Mouse (Mus musculus) MEL-GATA-1-ER (cell line): ENCODE data around the gene Mst1r.
A peak's percentile ranks its signal among the peaks of the same experiment; 100 is the strongest.

ENCODE experiments used
- DNase-seq: peaks from one replicate; pipeline ENCODE4 v3.0.0-alpha.2; 2012; ENCODE audit warnings: low read depth; ENCODE audit errors: extremely low read depth

Gene Mst1r

GRCm38 (mm10) chr9:107906252-107906966, at the start of gene Mst1r:
Gene Mst1r (plus strand): TSS chr9:107906873.
- no peak for DNase-seq

- peak; percentile 23 for DNase-seq
These were observed 48.3 kb upstream of the Mst1r start for GRCm38 (mm10) chr9:107858343-107858742.

GRCm38 (mm10) chr9:107864493-107864892, 42.2 kb upstream of the Mst1r start:
- DNase-seq = no peak

GRCm38 (mm10) chr9:107866081-107866480, 40.6 kb upstream of the Mst1r start:
- no peak for DNase-seq

- peak; percentile 94 for DNase-seq
These were observed 34.1 kb upstream of the Mst1r start for GRCm38 (mm10) chr9:107872350-107873098.

GRCm38 (mm10) chr9:107873137-107873536, 33.5 kb upstream of the Mst1r start, which contains the start of gene Rbm6:
Gene Rbm6 (minus strand): TSS chr9:107873237.
- no peak for DNase-seq

GRCm38 (mm10) chr9:107880411-107880810, 26.3 kb upstream of the Mst1r start:
- no peak for DNase-seq

- DNase-seq = peak; percentile 83
These were observed 18.8 kb upstream of the Mst1r start, which contains the start of gene Mon1a for GRCm38 (mm10) chr9:107887804-107888266. Gene Mon1a (plus strand): TSS chr9:107888151.

- DNase-seq = peak; percentile 56
These were observed 18.3 kb upstream of the Mst1r start for GRCm38 (mm10) chr9:107888267-107888850.

GRCm38 (mm10) chr9:107890260-107890659, 16.4 kb upstream of the Mst1r start:
- no peak for DNase-seq

GRCm38 (mm10) chr9:107891023-107891422, 15.7 kb upstream of the Mst1r start:
- no peak for DNase-seq

- no peak for DNase-seq
These were observed 8.1 kb upstream of the Mst1r start for GRCm38 (mm10) chr9:107898563-107898962.

GRCm38 (mm10) chr9:107899855-107900254, 6.8 kb upstream of the Mst1r start:
- DNase-seq = no peak

- no peak for DNase-seq
These were observed 5.6 kb upstream of the Mst1r start for GRCm38 (mm10) chr9:107900840-107901626.

GRCm38 (mm10) chr9:107901627-107901914, 5.1 kb upstream of the Mst1r start:
- DNase-seq = no peak

GRCm38 (mm10) chr9:107904726-107905125, 1.9 kb upstream of the Mst1r start:
- peak; percentile 67 for DNase-seq

- DNase-seq = no peak
These were observed 511 bp downstream of the Mst1r start for GRCm38 (mm10) chr9:107906967-107907800.

GRCm38 (mm10) chr9:107907801-107908120, 1.1 kb downstream of the Mst1r start:
- DNase-seq = no peak

- peak; percentile 87 for DNase-seq
These were observed 1.9 kb downstream of the Mst1r start for GRCm38 (mm10) chr9:107908410-107909158.
